Mouse (Mus musculus): Measurements from ENCODE around the gene Pgm5.

- no peak for TF ChIP-seq MAFK (IDR thresholded peaks at IDR 0.05; ENCODE audit: insufficient read depth, low read depth, low read length)
- no peak for TF ChIP-seq HCFC1 (IDR thresholded peaks at IDR 0.05; ENCODE audit: borderline replicate concordance, insufficient read depth, low read length)
- TF ChIP-seq CHD2 (IDR thresholded peaks at IDR 0.05; ENCODE audit: low read depth, low read length): no peak
- no peak for TF ChIP-seq ZNF384 (IDR thresholded peaks at IDR 0.05; ENCODE audit: low read depth, low read length)
Measured at GRCm38 (mm10) chr19:24689531-24689930, 172.1 kb downstream of the Pgm5 start.

Measured in ES-E14 (cell line).